ENCODE assay signal across 8 mouse cellular contexts in genomic region chr7:79617418-79617817, GRCm38 (mm10). TPM values are rescaled to one million over a fixed set of nuclear protein-coding genes. Genes with fewer than 3 reads are reported as not detected.
A peak's percentile ranks its signal among the peaks of the same experiment; 100 is the strongest.
DNase-seq lines count a peak whose midpoint lies in the region; ATAC-seq lines count a peak whose summit lies in the region.

Gene Rhcg, minus strand, starts transcription at chr7:79617657.

- ATAC-seq in heart, embryonic 14.5 days (ENCODE audit: insufficient number of reproducible peaks, insufficient read depth, low FRiP score, low read depth): no peak
- peak; percentile 29; the same call in 1 of the 2 replicates for ATAC-seq in granulocyte monocyte progenitor cell, adult 5-6 weeks (replicated peaks; ENCODE audit: poor library complexity, severe bottlenecking)
- no peak for ATAC-seq in limb, embryonic 15.5 days (ENCODE audit: insufficient number of reproducible peaks, low FRiP score, low TSS enrichment, low read depth)

- 8% methylated on average over 33 of the region's 33 CpGs for WGBS in heart, embryonic 14.5 days
- WGBS in limb, embryonic 15.5 days: 6% methylated on average over 33 of the region's 33 CpGs

- H3K9ac ChIP-seq in heart, embryonic 14.5 days (ENCODE audit: low read length): no peak within 1 kb of the TSS
- H3K9ac ChIP-seq in limb, embryonic 15.5 days: no peak within 1 kb of the TSS

- no peaks in the 10 kb centered on the region for H3K36me3 ChIP-seq in heart, embryonic 14.5 days (ENCODE audit: control insufficient read depth, insufficient read depth, low read length)
- no peaks in the 10 kb centered on the region for H3K36me3 ChIP-seq in limb, embryonic 15.5 days

- H3K4me2 ChIP-seq in heart, embryonic 14.5 days (ENCODE audit: low read length): peak within 1 kb of the TSS; percentile 53
- no peak within 1 kb of the TSS for H3K4me2 ChIP-seq in limb, embryonic 15.5 days

- H3K4me3 ChIP-seq in heart, embryonic 14.5 days (ENCODE audit: control insufficient read depth in 1 of 2, insufficient read depth in 1 of 2, low read depth in 1 of 2, low read length in 2 of 2): peak within 1 kb of the TSS; percentile 13 to 24; a peak in 1 of 4 replicates
- peak within 1 kb of the TSS; percentile 15; the same call in 1 of the 2 replicates for H3K4me3 ChIP-seq in limb, embryonic 15.5 days

- no peak within 1 kb of the TSS for H3K27ac ChIP-seq in heart, embryonic 14.5 days (replicated peaks in 1 of 2; ENCODE audit: control insufficient read depth in 1 of 2, insufficient read depth in 1 of 2, low read depth in 2 of 2, low read length in 2 of 2)
- H3K27ac ChIP-seq in limb, embryonic 15.5 days: no peak within 1 kb of the TSS

- H3K27me3 ChIP-seq in heart, embryonic 14.5 days (ENCODE audit: control insufficient read depth, insufficient read depth, low read length): peaks cover 62% of the 10 kb centered on the region
- peaks cover 69% of the 10 kb centered on the region for H3K27me3 ChIP-seq in limb, embryonic 15.5 days

- H3K4me1 ChIP-seq in heart, embryonic 14.5 days (ENCODE audit: control insufficient read depth in 2 of 2, insufficient read depth in 2 of 2, low read length in 2 of 2): no peaks in the 10 kb centered on the region; a peak in 1 of 4 replicates
- 0 out of 2 replicates have a peak, but pooled peaks cover 5% of the 10 kb centered on the region for H3K4me1 ChIP-seq in limb, embryonic 15.5 days

- no peak for DNase-seq in heart, adult 8-10 months (ENCODE audit: low spot score)
- DNase-seq in adrenal gland, adult 18-20 months (ENCODE audit: low spot score in 2 of 2): no peak
- DNase-seq in T-cell, adult 2 months (ENCODE audit: low spot score): no peak
- DNase-seq in spleen, postnatal 14 days (ENCODE audit: low spot score in 2 of 2): no peak
- DNase-seq in left cerebral cortex, adult 18-20 months (ENCODE audit: low spot score in 2 of 2): no peak

- H3K9me3 ChIP-seq in heart, embryonic 14.5 days (ENCODE audit: control insufficient read depth, low read length): no peaks in the 10 kb centered on the region
- H3K9me3 ChIP-seq in limb, embryonic 15.5 days: no peaks in the 10 kb centered on the region

RNA-seq across cellular contexts. Expression of gene Rhcg, which starts in this region (rescaled TPM):
- polyA plus RNA-seq in heart, embryonic 14.5 days (2014; fragmentation: Nextera tagmentation; extraction: Ambion mirVana): not detected in 2 replicates
- not detected for total RNA-seq in heart, adult 8-10 months (2022)
- 10 to 100 TPM; 13.8 to 22.0 TPM for total RNA-seq in adrenal gland, adult 18-20 months (2021)
- 1.2 TPM in 1 of 2 replicates, not detected in the other for total RNA-seq in granulocyte monocyte progenitor cell, adult 5-6 weeks (2014; fragmentation: Nextera tagmentation)
- total RNA-seq in granulocyte monocyte progenitor cell, adult 5-6 weeks (2017): 0.13 and 0.21 TPM in 2 replicates
- not detected in 2 replicates for polyA plus RNA-seq in limb, embryonic 15.5 days (2015; fragmentation: Nextera tagmentation; extraction: Ambion mirVana)
- 1 to 10 TPM; 1.6 to 2.3 TPM for total RNA-seq in left cerebral cortex, adult 18-20 months (2021)

Comparison
In these comparisons a context has a peak if more than half of its experiments do, and no peak if none do; other contexts are left out.
1. RNA of gene Rhcg (total RNA-seq): 13.8 to 22.0 TPM in adrenal gland, adult 18-20 months; 1.6 to 2.3 TPM in left cerebral cortex, adult 18-20 months, 0.13 to 1.2 TPM in granulocyte monocyte progenitor cell, adult 5-6 weeks and not detected in heart, adult 8-10 months; every median in the first group is over 4 times any median in the second.